Mouse (Mus musculus) intestine, postnatal 0 days (tissue): ENCODE results near the gene Vps35l. TPM values are rescaled to one million over a fixed set of nuclear protein-coding genes. Genes with fewer than 3 reads are reported as not detected.
A peak's percentile ranks its signal among the peaks of the same experiment; 100 is the strongest.

Experiments
- ATAC-seq: fragments of 200-750 bp; cut with Nextera tagmentation; 2 replicates; pipeline ENCODE4 v1.8.0; 2017; ENCODE audit warnings: mild to moderate bottlenecking, moderate TSS enrichment, moderate library complexity
- H3K27ac ChIP-seq: fragments of 300-500 bp; sonication (generic); 2 replicates; pipeline ENCODE4 v1.5.1; 2014; ENCODE audit warnings: mild to moderate bottlenecking, low read depth, low read length, moderate library complexity
- H3K27me3 ChIP-seq: fragments of 300-500 bp; sonication (generic); replicated peaks from 2 replicates; pipeline ENCODE4 v1.6.1; 2014; ENCODE audit warnings: low read length, mixed read lengths; ENCODE audit not compliant: control insufficient read depth, insufficient read depth
- H3K36me3 ChIP-seq: fragments of 300-500 bp; sonication (generic); 2 replicates; pipeline ENCODE4 v1.6.1; 2014; ENCODE audit warnings: mild to moderate bottlenecking, moderate library complexity; ENCODE audit not compliant: control insufficient read depth, insufficient read depth
- H3K4me1 ChIP-seq: fragments of 300-500 bp; sonication (generic); replicated peaks from 2 replicates; pipeline ENCODE4 v1.6.1; 2014; ENCODE audit warnings: antibody characterized with exemption, low read length, mixed read lengths; ENCODE audit not compliant: control insufficient read depth, insufficient read depth
- H3K4me2 ChIP-seq: fragments of 300-500 bp; sonication (generic); replicated peaks from 2 replicates; pipeline ENCODE4 v1.6.1; 2014; ENCODE audit warnings: low read depth, mild to moderate bottlenecking, moderate library complexity
- H3K4me3 ChIP-seq: fragments of 300-500 bp; sonication (generic); 2 replicates; pipeline ENCODE4 v1.5.1; 2014; ENCODE audit warnings: low read depth, low read length
- H3K9ac ChIP-seq: fragments of 300-500 bp; sonication (generic); 2 replicates; pipeline ENCODE4 v1.6.1; 2014; ENCODE audit warnings: mild to moderate bottlenecking, low read depth, low read length
- H3K9me3 ChIP-seq: fragments of 300-500 bp; sonication (generic); 2 replicates; pipeline ENCODE4 v1.6.1; 2016; ENCODE audit warnings: mixed run types; ENCODE audit not compliant: control insufficient read depth
- CTCF ChIP-seq: sonication (generic); IDR thresholded peaks from 2 replicates; pipeline ENCODE4 v1.5.1; 2016; ENCODE audit warnings: low read depth, mild to moderate bottlenecking, control low read depth, antibody characterized with exemption, moderate library complexity
- WGBS: fragments of 180-500 bp; shearing (Covaris S2); extraction: QIAGEN DNeasy Blood & Tissue Kit; methylation state at CpG from one replicate; pipeline ENCODE4 v1.1.7; 2014; 5-methylcytosine and 5-hydroxymethylcytosine counted together
- polyA plus RNA-seq: library from polyadenylated mRNA; unstranded; fragments of >200 nt; fragmentation: Nextera tagmentation; extraction: Ambion mirVana; gene quantifications from 2 replicates; pipeline ENCODE4 v1.2.1, GENCODE M21; 2015

The Vps35l gene
- polyA plus RNA-seq = 55.3 and 57.8 TPM in 2 replicates

GRCm38 (mm10) chr7:118739975-118740531, at the start of gene Vps35l:
TSS of gene Vps35l (plus strand) at chr7:118740226.
- peak; percentile 80 for ATAC-seq
- no peaks in the 10 kb centered on the region for H3K27me3 ChIP-seq
- H3K27ac ChIP-seq = peak within 1 kb of the TSS; percentile 29; the same call in 1 of the 2 replicates
- peak; percentile 94 for TF ChIP-seq CTCF
- H3K9ac ChIP-seq = peak within 1 kb of the TSS; percentile 50
- peak within 1 kb of the TSS; percentile 74 for H3K4me2 ChIP-seq
- peaks cover 19% of the 10 kb centered on the region; the same call in 1 of the 2 replicates for H3K36me3 ChIP-seq
- peak within 1 kb of the TSS; percentile 73 for H3K4me3 ChIP-seq
- H3K4me1 ChIP-seq = 0 out of 2 replicates have a peak, but pooled peaks cover 12% of the 10 kb centered on the region
- 2% methylated on average over 16 of the region's 16 CpGs for WGBS
- H3K9me3 ChIP-seq = no peaks in the 10 kb centered on the region

- Histone ChIP-seq H3K4me3 (no peak overlapping the region), H3K36me3 (peaks cover 76% of the 10 kb centered on the region), H3K4me2 (no peak overlapping the region), H3K27me3 (no peaks in the 10 kb centered on the region), H3K4me1 (no peaks in the 10 kb centered on the region), H3K9ac (no peak overlapping the region), H3K9me3 (no peaks in the 10 kb centered on the region), H3K27ac (no peak overlapping the region)
- TF ChIP-seq CTCF = no peak
- WGBS = 100% methylated on average over 2 of the region's 2 CpGs
- no peak for ATAC-seq
Observed at GRCm38 (mm10) chr7:118691287-118691686, 48.7 kb upstream of the Vps35l start.

DNA sequence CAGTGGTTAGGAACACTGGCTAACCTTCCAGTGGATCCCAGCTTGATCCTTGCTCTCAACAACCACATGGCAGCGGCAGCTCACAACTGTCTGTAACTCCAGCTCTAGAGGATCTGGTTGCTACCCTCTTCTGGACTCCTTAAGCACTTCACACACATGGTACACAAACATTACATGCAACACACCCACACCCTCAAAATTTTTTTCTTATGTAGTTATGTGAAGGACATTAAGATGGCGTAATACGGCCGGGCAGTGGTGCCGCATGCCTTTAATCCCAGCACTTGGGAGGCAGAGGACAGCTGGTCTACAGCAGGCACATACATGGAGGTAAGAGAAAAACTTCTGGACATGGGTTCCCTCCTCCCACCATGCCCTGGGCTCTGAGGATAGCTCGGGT, 43.9 kb upstream of the Vps35l start:
- no peak overlapping the region for H3K4me2 ChIP-seq
- 92% methylated on average over 6 of the region's 6 CpGs for WGBS
- H3K9me3 ChIP-seq = no peaks in the 10 kb centered on the region
- no peaks in the 10 kb centered on the region for H3K27me3 ChIP-seq
- no peak for TF ChIP-seq CTCF
- H3K36me3 ChIP-seq = peaks cover 60% of the 10 kb centered on the region
- no peak overlapping the region for H3K4me3 ChIP-seq
- no peak overlapping the region for H3K27ac ChIP-seq
- no peaks in the 10 kb centered on the region for H3K4me1 ChIP-seq
- no peak for ATAC-seq
- H3K9ac ChIP-seq = no peak overlapping the region

GRCm38 (mm10) chr7:118697168-118697567, 42.9 kb upstream of the Vps35l start:
- no peak overlapping the region for H3K27ac ChIP-seq
- no peak overlapping the region for H3K4me3 ChIP-seq
- no peak for TF ChIP-seq CTCF
- H3K4me1 ChIP-seq = no peaks in the 10 kb centered on the region
- H3K27me3 ChIP-seq = no peaks in the 10 kb centered on the region
- no peak overlapping the region for H3K9ac ChIP-seq
- H3K4me2 ChIP-seq = no peak overlapping the region
- 52% methylated on average over 4 of the region's 4 CpGs for WGBS
- 0 out of 2 replicates have a peak, but pooled peaks have one; percentile 22 for ATAC-seq
- H3K36me3 ChIP-seq = peaks cover 49% of the 10 kb centered on the region
- H3K9me3 ChIP-seq = no peaks in the 10 kb centered on the region

DNA sequence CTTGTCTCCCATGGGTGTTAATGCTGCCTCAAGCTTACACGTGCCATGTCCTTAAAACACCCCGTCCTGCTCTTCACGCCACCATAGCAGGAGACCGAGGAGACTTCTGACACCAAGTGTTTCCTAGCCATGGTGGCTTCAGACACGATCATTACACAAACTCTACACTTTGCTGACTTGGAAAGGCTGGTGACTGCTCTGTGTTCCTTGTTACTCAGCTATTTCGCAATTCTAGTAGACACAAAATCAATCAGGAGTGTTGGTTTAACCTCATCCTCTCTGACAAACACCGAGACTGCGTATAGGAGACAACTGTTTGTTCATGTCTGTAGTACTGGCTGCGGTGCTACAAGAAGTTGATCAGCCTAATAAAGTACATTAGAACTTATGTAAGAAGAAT, 41.1 kb upstream of the Vps35l start:
- no peak overlapping the region for H3K4me3 ChIP-seq
- H3K27me3 ChIP-seq = no peaks in the 10 kb centered on the region
- TF ChIP-seq CTCF = no peak
- H3K36me3 ChIP-seq = peaks cover 35% of the 10 kb centered on the region
- H3K4me1 ChIP-seq = no peaks in the 10 kb centered on the region; the same call in 1 of the 2 replicates
- H3K9me3 ChIP-seq = no peaks in the 10 kb centered on the region
- H3K4me2 ChIP-seq = no peak overlapping the region
- H3K9ac ChIP-seq = no peak overlapping the region
- H3K27ac ChIP-seq = no peak overlapping the region
- ATAC-seq = 0 out of 2 replicates have a peak, but pooled peaks have one; percentile 13
- WGBS = 52% methylated on average over 9 of the region's 9 CpGs

GRCm38 (mm10) chr7:118703144-118703561, 36.9 kb upstream of the Vps35l start:
- Histone ChIP-seq H3K9ac (no peak overlapping the region), H3K27ac (peak overlapping the region; percentile 87), H3K4me1 (peaks cover 4% of the 10 kb centered on the region; the same call in 1 of the 2 replicates), H3K27me3 (no peaks in the 10 kb centered on the region), H3K36me3 (peaks cover 7% of the 10 kb centered on the region; the same call in 1 of the 2 replicates), H3K4me2 (peak overlapping the region; percentile 90), H3K9me3 (no peaks in the 10 kb centered on the region), H3K4me3 (no peak overlapping the region)
- WGBS = 58% methylated on average over 15 of the region's 15 CpGs
- peak; percentile 26 for ATAC-seq
- no peak for TF ChIP-seq CTCF
